Mouse (Mus musculus): ENCODE data around the gene Cd3e.
"Not testable (repeated sequence)": the region's sequence is repeated elsewhere in the genome, so short reads cannot be mapped to it uniquely, and the experiment has no call there.

Gene Cd3e

DNA sequence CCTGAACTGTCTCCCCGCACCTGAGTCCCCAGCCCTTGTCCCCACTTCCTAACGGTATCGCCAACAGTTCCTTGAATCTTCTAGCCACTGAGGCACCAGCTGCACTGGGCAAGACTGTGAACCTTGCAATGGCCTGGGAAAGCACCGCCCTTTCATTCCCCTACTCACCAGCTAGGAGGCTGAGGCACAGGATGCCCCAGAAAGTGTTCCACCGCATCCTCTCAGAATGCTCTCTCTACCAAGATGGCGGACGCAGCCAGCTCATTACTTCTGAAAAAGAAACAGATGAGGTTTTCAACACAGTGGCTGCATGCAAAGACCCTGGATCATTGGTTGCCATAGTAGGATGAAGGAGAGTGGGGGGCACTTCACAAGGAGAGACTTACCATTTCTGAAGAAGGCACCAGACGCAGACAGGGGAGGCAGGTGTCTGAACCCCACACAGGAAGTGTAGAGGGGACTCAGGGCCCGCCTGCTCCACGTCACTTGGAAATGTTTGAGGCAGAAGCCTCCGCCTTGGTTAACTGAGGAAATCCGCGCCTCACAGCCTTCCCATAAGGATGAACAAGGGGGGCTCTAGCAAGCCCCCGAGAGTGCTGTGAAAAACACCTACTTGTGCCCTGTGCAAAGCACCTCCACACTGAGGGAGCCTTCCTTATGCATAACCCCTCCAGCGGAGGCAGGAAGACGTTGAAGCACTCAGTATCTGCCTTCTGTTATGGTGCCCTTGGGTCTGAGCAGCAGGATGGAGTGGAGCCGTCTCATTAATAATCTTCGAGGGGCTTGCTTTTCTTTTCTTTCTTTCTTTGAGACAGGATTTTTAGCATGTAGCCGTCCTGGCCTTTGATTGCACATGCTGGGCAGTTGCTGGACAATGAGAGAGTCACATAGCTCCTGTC lies at the start of gene Cd3e:
TSS of gene Cd3e (minus strand) at position 448 of the 899 bp plus-strand sequence.
- no peak for DNase-seq

DNA sequence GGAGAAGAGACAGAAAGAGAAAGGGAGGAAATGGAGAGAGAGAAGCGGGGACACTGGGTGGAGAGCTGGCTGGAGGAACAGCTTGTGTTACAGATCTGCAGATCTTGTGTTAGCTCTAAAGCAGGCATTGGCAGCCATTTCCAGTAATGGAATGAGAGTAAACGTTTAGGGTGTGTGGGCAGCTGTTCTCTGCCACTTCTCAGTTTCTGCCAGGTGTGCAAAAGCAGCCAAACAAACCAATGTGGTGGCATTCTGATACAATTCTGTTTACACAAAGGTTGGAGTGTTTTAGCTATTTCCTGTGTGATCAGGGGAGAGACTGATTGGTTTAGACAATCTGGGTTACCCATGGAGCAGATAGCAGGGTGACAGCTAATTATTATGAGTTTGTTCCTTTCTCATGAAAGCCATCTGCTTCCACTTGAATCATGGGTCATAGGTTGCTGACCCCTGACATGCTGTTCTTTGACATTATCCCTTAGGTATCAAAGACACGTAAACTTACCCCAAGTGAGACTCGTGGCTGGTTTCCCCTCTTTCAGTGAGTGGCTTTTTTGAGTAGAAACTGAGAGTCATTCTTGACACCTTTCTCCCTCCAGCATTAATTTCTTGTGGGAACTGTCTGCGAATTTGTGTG lies 49.0 kb upstream of the Cd3e start:
- no peak for DNase-seq

DNA sequence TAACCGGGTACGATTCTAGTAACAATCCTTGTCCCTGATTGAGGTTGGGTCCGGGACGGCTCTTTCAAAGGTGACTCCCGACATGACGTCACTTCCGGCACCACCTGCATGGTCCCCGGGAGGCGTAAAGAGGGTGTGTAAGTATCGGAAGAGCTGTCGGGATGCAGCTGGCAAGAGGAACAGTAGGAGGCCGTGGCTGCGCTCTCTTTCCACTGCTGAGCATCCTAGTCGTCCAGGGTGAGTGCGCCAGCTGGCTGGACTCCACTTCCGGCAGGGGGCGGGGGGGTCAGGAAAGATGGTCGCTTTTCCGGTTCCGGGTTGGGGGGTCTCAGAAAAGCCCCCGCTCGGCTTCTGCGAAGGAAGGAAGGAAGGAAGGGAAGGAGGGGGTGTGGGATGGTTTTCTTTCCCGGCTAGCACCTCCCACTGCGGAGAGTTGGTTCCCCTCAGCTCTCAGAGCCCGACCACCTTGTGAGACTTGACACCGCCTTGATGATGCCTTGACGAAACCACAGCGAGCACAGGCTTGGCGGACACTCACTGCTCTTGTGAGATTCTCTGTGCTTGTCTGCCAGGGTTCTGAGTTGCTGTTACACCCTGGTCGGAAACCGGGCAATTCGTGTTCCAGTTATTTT lies 45.8 kb upstream of the Cd3e start, which contains the start of gene Mpzl3:
TSS of gene Mpzl3 (plus strand) at position 105 of the 632 bp plus-strand sequence.
- DNase-seq = peak; percentile 90

DNA sequence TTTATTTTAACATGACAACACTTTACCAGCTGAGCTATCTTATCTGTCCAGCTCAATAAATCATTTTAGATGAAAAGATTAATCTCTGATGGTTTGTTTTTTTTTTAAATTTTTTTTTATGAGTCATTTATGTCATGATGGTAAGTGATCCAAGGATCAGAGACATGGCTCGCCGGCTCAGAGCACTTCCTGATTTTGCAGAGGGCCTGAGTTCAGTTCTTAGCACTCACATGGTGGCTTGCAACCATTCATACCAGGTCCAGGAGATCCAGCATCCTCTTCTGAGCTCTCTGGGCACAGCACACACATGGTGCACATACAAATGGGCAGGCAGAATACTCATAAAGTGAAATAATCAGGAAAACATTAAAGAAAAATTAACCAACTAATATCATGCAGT lies 40.9 kb upstream of the Cd3e start:
- no peak for DNase-seq

DNA sequence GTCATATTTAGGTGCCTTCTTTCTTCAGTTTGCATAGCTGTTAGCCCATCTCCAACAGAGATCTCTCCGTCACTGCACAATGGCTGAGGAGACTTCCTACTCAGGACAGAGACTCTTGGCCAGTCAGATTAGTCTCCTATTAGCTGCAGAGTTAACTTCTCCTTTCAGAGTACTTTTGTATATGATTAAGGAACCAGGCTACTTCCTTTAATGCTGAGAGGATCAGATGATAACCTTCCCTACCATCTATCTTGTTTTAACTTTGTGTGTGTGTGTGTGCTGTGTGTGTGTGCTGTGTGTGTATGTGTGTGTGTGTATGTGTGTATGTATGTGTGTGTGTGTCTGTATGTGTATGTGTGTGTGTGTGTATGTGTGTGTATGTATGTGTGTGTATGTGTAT lies 40.3 kb upstream of the Cd3e start:
- no peak for DNase-seq

DNA sequence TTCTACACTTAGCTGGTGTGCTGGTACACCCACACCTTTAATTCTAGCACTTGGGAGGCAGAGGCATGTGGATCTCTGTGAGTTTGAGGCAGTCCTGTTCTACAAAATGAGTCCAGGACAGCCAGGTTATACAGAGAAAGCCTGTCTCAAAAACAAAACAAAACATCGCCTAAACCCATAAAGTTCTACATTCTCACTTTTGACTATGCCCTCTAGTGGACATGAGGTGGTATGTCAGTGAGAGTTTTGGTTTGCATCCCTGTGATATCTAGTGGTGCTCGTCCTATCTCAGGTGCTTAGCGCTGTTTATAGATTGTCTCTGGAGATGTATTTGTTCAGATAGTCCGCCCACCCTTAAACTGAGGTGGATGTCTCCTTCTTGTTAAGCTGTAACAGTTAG lies 39.1 kb upstream of the Cd3e start:
- no peak for DNase-seq

DNA sequence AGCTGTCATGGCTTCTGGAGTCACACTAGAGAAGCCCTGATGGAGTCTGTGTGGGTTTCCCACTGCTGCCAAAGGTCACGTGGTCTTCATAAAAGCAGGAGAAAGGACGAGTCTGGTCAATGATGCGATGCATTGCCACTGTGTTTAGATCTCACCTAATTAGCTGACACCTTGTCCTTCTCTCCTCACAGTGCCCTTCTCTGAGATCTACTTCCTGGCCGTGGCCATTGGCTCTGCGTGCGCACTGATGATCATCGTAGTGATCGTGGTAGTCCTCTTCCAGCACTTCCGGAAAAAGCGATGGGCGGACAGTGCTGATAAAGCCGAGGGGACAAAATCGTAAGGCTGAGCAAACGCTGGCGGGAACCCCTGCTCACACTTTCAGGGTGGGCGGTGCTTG lies 37.5 kb upstream of the Cd3e start:
- no peak for DNase-seq

DNA sequence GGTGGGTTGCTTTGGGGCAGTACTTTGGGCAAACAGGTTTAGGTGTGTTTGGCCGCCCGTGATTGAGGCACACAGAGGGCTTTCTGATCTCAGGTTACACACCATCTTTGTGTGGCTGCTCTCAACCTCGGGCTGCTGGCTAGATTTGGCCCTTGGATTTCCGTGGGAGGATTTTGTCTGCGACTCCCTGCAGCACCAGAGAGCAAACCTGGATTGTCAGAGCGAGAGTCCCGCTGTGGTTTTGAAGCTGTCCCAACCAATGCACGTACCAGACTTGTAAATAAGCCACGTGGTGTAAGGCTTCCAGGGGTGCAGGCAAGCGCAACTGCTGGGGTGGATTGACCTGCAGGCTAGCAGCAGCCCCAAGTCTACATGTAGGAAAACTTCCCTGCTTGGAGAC lies 33.5 kb upstream of the Cd3e start:
- DNase-seq = no peak

DNA sequence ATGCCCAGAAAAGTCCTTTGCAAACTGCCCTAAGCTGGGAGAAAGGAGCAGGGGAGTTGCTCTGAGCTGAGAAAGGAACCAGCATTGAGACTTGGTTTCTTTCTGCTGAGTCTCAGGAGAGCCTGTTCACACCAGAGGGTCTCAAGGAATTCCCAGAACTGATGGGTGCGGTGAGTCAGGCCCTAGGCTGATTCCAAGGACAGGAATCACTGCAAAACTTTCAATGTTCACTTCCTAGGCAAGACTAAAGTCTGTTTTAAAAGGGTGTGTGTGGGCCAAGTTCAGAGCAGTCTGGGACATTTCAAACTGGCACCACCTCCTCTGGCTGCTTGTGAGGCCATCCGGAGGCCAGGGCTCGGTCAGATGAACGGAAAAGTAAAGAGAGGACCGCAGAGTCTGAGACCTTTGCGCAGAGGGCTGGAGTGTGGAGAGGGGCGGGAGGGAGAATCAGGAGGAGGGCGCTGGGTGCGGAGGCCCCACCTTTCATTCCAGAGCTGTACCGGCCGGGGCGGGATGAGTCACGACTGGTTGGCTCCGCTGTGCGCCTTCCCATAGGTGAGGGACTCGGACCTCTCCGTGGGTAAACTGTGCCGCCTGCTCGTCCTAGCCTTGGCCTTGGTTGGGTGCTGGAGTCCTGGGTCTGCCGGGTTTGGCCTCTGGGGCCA lies 32.8 kb upstream of the Cd3e start:
- peak; percentile 67 for DNase-seq

DNA sequence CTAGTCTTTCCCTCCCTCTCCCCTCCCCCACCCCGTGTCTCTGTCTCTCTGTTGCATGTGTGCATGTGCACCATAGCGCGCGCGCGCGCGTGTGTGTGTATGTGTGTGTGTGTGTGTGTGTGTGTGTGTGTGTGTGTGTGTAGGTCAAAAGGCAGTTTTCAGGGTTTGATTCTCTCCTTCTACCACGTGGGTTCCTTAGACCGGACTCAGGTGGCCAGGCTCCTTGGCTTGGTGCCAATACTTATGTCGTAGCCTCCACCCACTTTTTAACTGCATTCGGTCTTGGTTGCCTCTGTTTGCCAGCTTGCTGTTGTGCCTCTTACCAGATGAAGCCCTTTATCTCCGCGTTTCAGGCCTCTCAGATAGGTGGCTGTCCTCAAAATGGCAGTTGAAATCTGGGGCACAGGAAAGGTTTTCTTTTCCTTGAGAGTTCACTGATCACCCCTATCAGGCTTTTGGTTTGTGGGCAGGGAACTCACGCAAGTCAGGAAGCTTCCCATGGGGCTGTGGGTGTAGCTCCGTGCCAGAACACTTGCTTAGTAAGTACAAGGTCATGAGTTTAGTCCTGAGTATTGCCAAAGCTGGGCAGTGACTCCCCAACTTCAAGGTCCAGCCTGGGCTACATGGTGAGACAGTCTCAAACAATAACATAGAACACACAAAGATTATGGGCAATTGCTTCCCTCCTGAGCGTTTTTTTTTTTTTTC lies 31.9 kb upstream of the Cd3e start:
- peak; percentile 29 for DNase-seq

DNA sequence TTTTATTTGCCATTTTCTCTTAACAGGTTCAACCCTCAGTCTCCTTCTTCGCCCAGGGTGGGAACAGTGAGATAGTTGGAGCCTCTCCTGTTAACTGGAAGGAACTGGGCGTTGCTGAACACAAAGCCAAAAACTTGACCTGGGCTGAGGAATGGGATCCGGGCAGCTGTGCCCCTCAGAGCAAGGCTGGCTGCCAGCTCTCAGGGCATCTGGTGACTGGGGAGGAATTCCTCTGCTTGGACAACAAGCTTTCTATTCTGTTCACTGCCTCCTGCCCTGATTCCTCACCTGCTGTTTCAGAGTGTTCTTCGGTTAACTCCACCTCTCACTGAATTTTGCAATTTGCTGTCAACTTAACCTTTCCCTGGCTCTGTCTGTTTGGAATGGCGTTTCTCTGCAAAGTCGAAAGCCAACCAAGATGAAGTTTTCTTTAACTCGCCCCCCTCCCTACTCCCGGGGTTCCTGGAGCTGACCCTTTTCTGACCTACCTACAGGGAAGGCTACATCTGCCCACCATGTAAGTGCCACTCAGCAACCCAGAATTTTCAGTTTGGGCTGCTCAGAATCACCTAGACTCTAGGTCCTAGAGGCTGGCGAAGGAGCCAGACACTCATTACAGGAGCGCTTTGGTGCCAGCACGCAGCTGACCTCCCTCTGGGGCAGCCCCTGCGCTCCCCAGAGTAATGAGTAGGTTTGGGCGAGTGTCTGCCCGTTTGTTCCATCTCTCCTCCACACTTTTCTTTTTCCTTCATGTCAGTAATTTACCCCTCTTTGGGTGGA lies 30.8 kb upstream of the Cd3e start:
- DNase-seq = no peak

DNA sequence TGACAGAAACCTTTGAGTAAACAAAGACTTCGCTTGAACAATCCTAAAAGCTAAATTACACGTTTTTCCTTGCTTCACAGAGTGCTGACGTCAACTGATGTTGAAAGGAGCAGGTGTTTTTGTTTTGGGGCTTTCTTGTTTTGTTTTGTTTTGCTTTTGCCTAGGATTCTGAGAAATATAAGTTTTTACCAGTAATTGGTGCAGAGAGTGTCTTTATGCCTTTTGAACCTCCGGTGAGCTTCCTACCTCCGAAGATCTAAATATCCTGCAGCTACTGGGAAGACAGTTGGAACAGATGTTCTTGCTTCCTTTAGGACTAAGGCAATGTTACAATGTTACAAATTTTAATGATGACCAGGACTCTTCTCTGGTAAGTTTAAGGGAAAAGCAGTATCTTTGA lies 30.1 kb upstream of the Cd3e start, which contains the start of gene Mpzl2:
TSS of gene Mpzl2 (plus strand) at position 301 of the 400 bp plus-strand sequence.
- no peak for DNase-seq

DNA sequence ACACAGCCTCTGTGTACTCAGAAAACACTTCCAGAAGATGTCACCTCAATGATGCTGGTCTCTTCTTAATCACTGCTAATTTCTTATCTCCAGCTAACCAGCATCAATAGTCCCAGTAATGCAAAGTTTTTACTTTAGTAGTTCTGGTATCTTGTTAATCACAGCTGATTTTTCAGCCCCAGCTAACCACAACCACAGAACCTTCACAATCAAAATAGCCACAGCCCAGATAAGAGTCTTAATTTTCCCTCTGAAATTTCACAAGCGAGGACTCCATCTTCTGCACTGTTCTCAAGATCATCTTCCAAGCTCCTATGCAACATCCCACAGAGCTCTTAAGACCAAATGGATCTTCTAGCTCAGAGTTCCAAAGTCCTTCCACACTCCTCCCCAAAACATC lies 28.4 kb upstream of the Cd3e start:
- not testable (repeated sequence) for DNase-seq

DNA sequence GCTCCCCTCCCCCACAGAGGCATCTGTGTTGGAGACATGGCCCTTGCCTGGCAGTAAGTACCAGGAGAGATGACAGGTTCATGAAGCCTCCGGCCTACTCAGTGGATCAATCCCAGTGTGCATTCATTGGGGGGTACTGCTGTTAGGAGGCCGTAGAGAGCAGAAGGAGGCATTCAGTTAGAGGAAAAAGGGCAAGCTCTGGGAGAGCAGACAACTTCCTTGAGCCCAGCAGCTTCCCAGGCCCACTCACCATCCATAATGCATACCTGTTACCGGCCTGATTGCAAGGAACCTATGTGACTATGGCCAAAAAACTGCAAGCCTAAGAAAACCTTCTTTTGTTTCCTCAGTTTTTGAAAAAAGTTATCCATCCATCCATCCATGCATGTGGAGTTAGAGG lies 25.1 kb upstream of the Cd3e start:
- DNase-seq = no peak

DNA sequence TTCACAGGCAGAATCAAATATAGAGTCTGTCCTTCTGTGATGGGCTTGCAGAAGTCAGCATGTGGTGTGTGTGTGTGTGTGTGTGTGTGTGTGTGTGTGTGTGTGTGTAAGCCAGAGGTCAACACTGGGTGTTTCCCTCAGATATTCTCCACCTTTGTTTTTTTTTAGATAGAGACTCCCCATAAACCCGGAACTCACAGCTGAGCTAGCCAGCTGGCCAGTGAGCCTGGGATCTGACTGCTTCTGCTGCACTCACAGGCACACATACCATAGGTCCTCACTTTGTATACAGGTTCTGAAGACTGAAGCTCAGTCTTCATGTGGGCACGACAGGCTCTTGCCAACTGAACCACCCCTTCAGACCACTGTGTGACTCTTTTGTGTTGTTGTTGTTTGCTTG lies 22.8 kb upstream of the Cd3e start:
- no peak for DNase-seq

DNA sequence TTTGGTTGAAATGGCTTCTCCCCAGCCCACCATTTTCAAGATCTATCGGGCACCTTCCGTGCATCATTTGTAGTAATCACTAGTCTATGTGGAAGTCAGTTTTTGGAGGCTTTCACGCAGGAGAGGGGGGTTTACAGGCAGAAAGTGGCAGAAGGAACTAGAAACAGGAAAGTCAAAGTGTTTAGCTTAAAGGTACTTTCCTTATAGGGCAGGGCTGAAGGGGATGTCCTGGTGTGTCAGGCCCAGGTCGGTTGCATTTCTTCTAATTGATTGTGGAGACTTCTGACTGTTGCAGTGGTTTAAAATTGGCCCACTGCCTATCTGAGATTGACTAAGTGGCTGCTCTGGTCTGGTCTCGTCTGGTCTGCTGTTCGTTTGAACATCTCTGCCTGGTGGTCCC lies 20.9 kb upstream of the Cd3e start:
- DNase-seq = no peak

DNA sequence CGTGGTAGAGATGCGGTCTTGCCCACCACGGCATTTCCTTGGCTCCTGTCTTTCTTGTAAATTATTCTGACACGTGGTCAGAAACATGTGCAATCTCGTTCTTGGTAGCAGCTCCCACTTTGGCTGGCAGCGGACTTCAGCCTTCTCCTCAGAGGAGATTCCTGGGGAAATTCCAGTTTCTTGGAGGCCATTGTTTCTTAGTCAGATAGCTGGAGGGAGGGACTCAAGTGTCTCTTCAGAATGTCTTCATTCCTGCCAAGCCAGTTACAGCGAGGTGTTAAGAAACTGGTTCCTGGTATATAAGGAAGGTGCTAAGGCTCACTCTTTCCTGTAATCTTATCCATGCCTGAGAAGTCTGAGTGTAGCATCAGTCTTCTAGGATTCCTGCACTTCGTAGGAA lies 17.9 kb upstream of the Cd3e start:
- DNase-seq = no peak

DNA sequence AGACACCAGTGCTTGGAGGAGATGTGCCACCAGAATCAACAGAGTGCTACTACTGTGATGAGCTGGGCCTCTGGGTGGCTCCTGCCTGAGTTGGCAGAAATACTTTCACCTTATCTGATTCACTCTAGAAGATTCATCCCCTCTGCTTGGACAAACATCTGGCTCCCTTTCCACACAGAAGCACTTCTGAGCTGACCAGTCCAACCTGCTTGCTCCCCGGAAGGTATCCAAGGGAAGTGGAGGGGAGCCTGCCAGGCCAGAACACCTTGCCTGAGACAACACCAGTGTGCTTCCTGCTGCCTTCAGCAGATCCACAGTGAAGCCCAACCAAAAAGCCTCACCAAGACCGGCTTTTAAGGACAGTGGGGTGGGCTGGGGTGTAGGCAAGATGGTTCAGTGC lies 14.8 kb upstream of the Cd3e start:
- DNase-seq = no peak

DNA sequence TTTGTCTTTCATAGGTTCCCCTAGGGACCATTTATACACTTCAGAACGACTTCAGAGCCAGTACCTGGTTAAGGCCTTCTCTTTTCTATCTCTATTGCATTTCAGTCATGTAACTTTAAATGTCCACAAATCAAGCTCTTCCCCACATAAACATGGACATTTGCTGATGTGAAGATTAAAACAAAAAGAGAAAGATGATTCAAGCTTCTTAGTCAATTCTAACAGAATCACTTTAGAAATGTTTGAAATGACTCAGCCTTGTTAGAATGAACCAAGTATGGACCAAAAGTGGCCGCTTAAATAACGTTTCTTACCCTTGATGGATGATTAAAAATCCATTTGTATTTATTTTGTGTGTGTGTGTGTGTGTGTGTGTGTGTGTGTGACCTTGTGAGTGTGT lies 14.2 kb upstream of the Cd3e start:
- no peak for DNase-seq

DNA sequence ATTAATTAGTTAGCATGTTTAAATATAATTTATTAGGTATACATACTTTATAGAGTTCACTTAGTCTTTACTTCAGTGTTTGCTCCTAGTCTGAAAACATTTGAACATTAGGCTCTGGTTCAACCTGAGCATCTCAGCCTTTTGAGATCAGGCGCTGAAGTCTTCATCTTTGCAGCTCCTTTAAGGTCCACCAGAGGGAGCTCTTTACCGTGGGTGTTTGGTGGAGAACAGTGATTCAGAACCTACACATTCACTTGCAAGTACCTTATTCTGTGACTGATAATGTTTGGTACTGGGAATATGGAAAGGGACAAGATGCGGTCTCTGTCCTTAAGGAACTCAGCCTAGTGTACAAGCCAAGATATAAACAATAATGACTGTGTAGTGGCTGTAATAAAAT lies 13.4 kb upstream of the Cd3e start:
- peak; percentile 68 for DNase-seq

DNA sequence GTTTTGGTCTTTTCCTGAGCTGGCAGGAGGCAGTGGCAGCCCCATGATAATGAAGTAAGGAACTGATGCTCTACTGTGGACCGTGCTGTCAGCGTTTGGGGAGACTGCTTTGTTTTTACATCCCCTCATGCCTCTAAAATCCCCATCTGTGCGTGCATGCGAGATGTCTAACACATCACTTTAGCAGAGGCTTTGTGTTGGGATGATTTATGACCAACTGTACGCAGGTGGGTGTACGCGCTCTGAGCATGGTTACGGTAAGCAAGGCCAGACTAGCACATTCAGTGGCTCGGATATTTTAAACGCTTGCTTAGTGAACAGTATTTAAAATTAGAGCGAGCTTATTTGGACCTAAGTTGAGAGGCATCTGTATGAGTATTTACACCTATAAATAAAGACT lies 8.6 kb upstream of the Cd3e start:
- no peak for DNase-seq

DNA sequence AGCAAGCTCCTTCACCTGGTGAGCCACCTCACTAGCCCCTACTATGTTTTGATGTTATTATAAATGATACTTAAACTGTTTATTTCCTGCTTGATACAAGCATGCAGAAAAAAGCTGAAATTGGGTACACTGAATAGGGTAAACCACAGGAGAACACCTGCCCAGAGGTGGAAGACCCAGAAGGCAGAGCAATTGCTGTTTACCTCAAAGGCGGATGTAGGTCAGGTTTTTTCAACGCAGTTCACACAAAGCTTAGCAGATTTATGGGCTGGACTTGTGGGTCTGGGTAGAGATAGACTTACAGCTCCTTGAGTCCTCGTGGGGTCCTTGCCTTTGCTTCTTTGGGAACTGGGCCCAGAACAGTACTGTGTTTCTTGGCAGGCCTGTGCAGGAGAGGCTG lies 6.4 kb upstream of the Cd3e start:
- DNase-seq = no peak

Measured in lung, postnatal 10 days (tissue).